Mouse (Mus musculus): ENCODE measurements around the gene Hist1h2bp. TPM values are rescaled to one million over a fixed set of nuclear protein-coding genes. Genes with fewer than 3 reads are reported as not detected.
A peak's percentile ranks its signal among the peaks of the same experiment; 100 is the strongest.
"Not testable (repeated sequence)": the region's sequence is repeated elsewhere in the genome, so short reads cannot be mapped to it uniquely, and the experiment has no call there.

Gene Hist1h2bp
- polyA plus RNA-seq, 1 experiment from 2014 or later, result 2.5 TPM

- Histone ChIP-seq H3K4me2 (peak overlapping the region; percentile 57), H3K4me1 (ENCODE audit: control insufficient read depth, insufficient read depth, low read length) (peaks cover 34% of the 10 kb centered on the region), H3K4me3 (ENCODE audit: low read depth, low read length) (peak overlapping the region; percentile 38), H3K9ac (ENCODE audit: low read length) (peak overlapping the region; percentile 77), H3K27ac (ENCODE audit: low read depth, low read length) (peak overlapping the region; percentile 87)
- ATAC-seq (ENCODE audit: low FRiP score), result peak; percentile 0; the same call in 1 of the 2 replicates
- not testable (repeated sequence) for H3K9me3 ChIP-seq (ENCODE audit: control insufficient read depth, low read length); H3K36me3 ChIP-seq (ENCODE audit: control insufficient read depth, insufficient read depth, low read length); H3K27me3 ChIP-seq (ENCODE audit: control insufficient read depth, insufficient read depth, low read length)
- peak; percentile 96 for DNase-seq (ENCODE audit: low spot score, missing footprints)
- WGBS, result under 1% methylated on average over 12 of the region's 35 CpGs
Measured at GRCm38 (mm10) chr13:21782361-21783254, 4.7 kb upstream of the Hist1h2bp start.

- Histone ChIP-seq H3K4me1 (ENCODE audit: control insufficient read depth, insufficient read depth, low read length) (peaks cover 36% of the 10 kb centered on the region), H3K4me3 (ENCODE audit: low read depth, low read length) (peak within 1 kb of the TSS; percentile 38), H3K27ac (ENCODE audit: low read depth, low read length) (peak within 1 kb of the TSS; percentile 87), H3K4me2 (peak within 1 kb of the TSS; percentile 57), H3K27me3 (ENCODE audit: control insufficient read depth, insufficient read depth, low read length) (no peaks in the 10 kb centered on the region), H3K9me3 (ENCODE audit: control insufficient read depth, low read length) (no peaks in the 10 kb centered on the region), H3K9ac (ENCODE audit: low read length) (peak within 1 kb of the TSS; percentile 77), H3K36me3 (ENCODE audit: control insufficient read depth, insufficient read depth, low read length) (no peaks in the 10 kb centered on the region)
- WGBS, result 1% methylated on average over 13 of the region's 20 CpGs
- ATAC-seq (ENCODE audit: low FRiP score) (peak; percentile 71), DNase-seq (ENCODE audit: low spot score, missing footprints) (peak; percentile 96)
Measured at GRCm38 (mm10) chr13:21783255-21783617, 4.0 kb upstream of the Hist1h2bp start, which contains the start of gene Hist1h3i. Gene Hist1h3i, minus strand, starts transcription at chr13:21783370.

DNA sequence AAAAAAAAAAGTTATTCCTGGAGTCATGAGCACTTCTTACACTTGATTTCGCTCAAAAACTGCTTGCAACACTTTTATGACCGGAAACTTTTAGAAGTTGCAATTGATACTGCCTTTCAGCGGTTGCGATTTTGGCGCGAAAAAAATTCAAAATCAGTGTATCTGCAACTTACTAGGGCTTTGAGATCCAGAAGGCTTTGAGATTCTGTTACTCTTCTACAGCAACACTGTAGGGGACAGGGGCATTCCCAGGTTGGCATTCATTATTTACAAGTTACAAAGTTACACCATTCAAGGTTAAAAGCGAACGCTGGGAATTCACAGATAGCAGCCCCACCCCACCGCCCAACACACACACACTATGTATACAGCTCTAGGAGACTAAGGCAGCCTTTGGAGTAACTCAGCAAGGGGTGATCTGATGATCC, 3.5 kb upstream of the Hist1h2bp start:
- no peak for ATAC-seq (ENCODE audit: low FRiP score)
- under 1% methylated on average over 9 of the region's 9 CpGs for WGBS

GRCm38 (mm10) chr13:21784311-21784710, 3.0 kb upstream of the Hist1h2bp start:
- Histone ChIP-seq H3K27ac (ENCODE audit: low read depth, low read length) (peak overlapping the region; percentile 87), H3K27me3 (ENCODE audit: control insufficient read depth, insufficient read depth, low read length) (no peaks in the 10 kb centered on the region), H3K9me3 (ENCODE audit: control insufficient read depth, low read length) (no peaks in the 10 kb centered on the region), H3K36me3 (ENCODE audit: control insufficient read depth, insufficient read depth, low read length) (no peaks in the 10 kb centered on the region), H3K4me3 (ENCODE audit: low read depth, low read length) (no peak overlapping the region), H3K9ac (ENCODE audit: low read length) (peak overlapping the region; percentile 68), H3K4me2 (peak overlapping the region; percentile 57), H3K4me1 (ENCODE audit: control insufficient read depth, insufficient read depth, low read length) (peaks cover 39% of the 10 kb centered on the region)
- peak; percentile 86 for DNase-seq (ENCODE audit: low spot score, missing footprints)
- no peak for ATAC-seq (ENCODE audit: low FRiP score)
- WGBS, result 23% methylated on average over 6 of the region's 6 CpGs

More for the DNA sequence above, 3.5 kb upstream of the Hist1h2bp start:
- peak; percentile 97 for DNase-seq (ENCODE audit: low spot score, missing footprints)
- no peaks in the 10 kb centered on the region for H3K9me3 ChIP-seq (ENCODE audit: control insufficient read depth, low read length)
- H3K36me3 ChIP-seq (ENCODE audit: control insufficient read depth, insufficient read depth, low read length), result no peaks in the 10 kb centered on the region
- peak overlapping the region; percentile 38 for H3K4me3 ChIP-seq (ENCODE audit: low read depth, low read length)
- H3K9ac ChIP-seq (ENCODE audit: low read length), result peak overlapping the region; percentile 68
- H3K4me1 ChIP-seq (ENCODE audit: control insufficient read depth, insufficient read depth, low read length), result peaks cover 39% of the 10 kb centered on the region
- peak overlapping the region; percentile 57 for H3K4me2 ChIP-seq
- peak overlapping the region; percentile 87 for H3K27ac ChIP-seq (ENCODE audit: low read depth, low read length)
- no peaks in the 10 kb centered on the region for H3K27me3 ChIP-seq (ENCODE audit: control insufficient read depth, insufficient read depth, low read length)

DNA sequence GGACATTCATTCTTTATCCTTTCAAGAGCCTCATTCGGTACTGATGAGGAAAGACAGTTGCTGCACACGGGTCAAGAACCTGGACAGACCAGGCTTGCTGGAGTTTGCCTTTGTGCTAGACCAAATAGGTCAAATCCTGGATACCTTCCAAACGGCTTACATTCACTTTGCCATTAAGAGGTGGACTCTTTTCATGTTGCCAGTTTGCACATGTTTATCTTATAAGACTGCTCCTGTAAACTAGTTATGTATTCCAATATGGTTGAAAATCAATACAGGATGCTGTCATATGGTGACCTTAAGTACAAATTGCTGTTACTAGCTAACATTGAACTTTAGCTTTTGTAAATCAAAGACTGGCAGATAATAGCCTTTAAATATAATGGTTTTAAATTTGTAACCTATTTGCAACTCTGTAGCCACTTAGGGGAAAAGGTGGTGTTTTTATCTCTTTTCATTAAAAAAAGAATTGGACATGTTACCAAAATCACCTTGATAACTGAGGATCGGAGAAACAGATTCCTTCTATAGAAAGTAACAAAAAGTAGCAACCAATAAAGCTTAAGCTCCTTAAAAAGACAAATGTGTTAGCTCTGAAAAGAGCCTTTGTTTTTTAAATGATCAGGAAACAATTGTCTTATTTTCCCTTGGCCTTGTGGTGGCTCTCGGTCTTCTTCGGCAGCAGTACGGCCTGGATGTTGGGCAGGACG, 917 bp upstream of the Hist1h2bp start:
- WGBS, result 6% methylated on average over 8 of the region's 8 CpGs
- ATAC-seq (ENCODE audit: low FRiP score), result no peak

DNA sequence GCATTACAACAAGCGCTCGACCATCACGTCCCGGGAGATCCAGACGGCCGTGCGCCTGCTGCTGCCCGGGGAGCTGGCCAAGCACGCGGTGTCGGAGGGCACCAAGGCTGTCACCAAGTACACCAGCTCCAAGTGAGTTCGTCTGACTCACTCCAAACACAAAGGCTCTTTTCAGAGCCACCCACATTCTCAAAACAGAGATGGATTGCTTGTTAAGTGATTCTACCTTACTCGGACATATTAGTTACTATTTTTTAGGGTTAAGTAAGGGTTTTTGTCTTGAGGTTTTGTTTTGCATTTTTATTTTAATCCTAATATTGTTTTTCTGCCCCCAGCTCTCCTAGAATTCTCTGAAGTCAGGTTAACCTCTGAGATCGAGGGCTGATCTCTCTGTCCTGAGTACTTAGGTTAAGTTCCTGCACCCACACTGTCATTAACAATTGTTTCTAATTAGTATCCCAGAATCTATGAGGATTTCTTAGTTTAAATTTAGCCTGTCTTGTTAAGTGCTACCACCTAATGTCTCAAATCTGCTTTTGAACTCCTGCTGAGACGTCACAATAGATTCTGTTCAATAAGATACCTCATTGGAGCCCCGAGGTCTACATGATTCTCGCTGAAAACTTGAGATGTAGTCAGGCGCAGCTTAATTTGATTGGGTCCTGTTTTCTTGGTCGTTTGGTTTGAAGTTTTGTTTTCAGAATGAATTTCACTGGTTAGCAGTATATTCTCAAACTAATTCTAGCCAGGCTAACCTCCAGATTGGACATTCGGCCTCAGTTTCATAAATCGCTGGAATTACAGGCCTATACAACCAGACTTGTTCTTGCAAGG, 716 bp downstream of the Hist1h2bp start:
- peak overlapping the region; percentile 87 for H3K27ac ChIP-seq (ENCODE audit: low read depth, low read length)
- H3K4me1 ChIP-seq (ENCODE audit: control insufficient read depth, insufficient read depth, low read length), result peaks cover 29% of the 10 kb centered on the region
- DNase-seq (ENCODE audit: low spot score, missing footprints) (peak; percentile 93), ATAC-seq (ENCODE audit: low FRiP score) (peak; percentile 25)
- H3K4me3 ChIP-seq (ENCODE audit: low read depth, low read length), result peak overlapping the region; percentile 18; the same call in 1 of the 2 replicates
- no peaks in the 10 kb centered on the region for H3K27me3 ChIP-seq (ENCODE audit: control insufficient read depth, insufficient read depth, low read length)
- peak overlapping the region; percentile 54 for H3K9ac ChIP-seq (ENCODE audit: low read length)
- WGBS, result 11% methylated on average over 14 of the region's 21 CpGs
- H3K36me3 ChIP-seq (ENCODE audit: control insufficient read depth, insufficient read depth, low read length), result no peaks in the 10 kb centered on the region
- peak overlapping the region; percentile 35 for H3K4me2 ChIP-seq
- no peaks in the 10 kb centered on the region for H3K9me3 ChIP-seq (ENCODE audit: control insufficient read depth, low read length)

More for the DNA sequence above, 917 bp upstream of the Hist1h2bp start:
- Histone ChIP-seq H3K27me3 (ENCODE audit: control insufficient read depth, insufficient read depth, low read length) (no peaks in the 10 kb centered on the region), H3K9me3 (ENCODE audit: control insufficient read depth, low read length) (no peaks in the 10 kb centered on the region), H3K4me3 (ENCODE audit: low read depth, low read length) (peak overlapping the region; percentile 34), H3K27ac (ENCODE audit: low read depth, low read length) (peak overlapping the region; percentile 80), H3K36me3 (ENCODE audit: control insufficient read depth, insufficient read depth, low read length) (no peaks in the 10 kb centered on the region), H3K9ac (ENCODE audit: low read length) (peak overlapping the region; percentile 64), H3K4me1 (ENCODE audit: control insufficient read depth, insufficient read depth, low read length) (peaks cover 34% of the 10 kb centered on the region), H3K4me2 (peak overlapping the region; percentile 48)
- DNase-seq (ENCODE audit: low spot score, missing footprints), result peak; percentile 93

- Histone ChIP-seq H3K27ac (ENCODE audit: low read depth, low read length) (no peak overlapping the region), H3K36me3 (ENCODE audit: control insufficient read depth, insufficient read depth, low read length) (no peaks in the 10 kb centered on the region), H3K27me3 (ENCODE audit: control insufficient read depth, insufficient read depth, low read length) (no peaks in the 10 kb centered on the region), H3K4me3 (ENCODE audit: low read depth, low read length) (no peak overlapping the region), H3K9me3 (ENCODE audit: control insufficient read depth, low read length) (no peaks in the 10 kb centered on the region), H3K4me2 (no peak overlapping the region), H3K9ac (ENCODE audit: low read length) (no peak overlapping the region), H3K4me1 (ENCODE audit: control insufficient read depth, insufficient read depth, low read length) (peaks cover 20% of the 10 kb centered on the region)
- 61% methylated on average over 6 of the region's 6 CpGs for WGBS
- DNase-seq (ENCODE audit: low spot score, missing footprints), result peak; percentile 88
- ATAC-seq (ENCODE audit: low FRiP score), result no peak
Measured at GRCm38 (mm10) chr13:21789925-21790324, 2.7 kb downstream of the Hist1h2bp start.

GRCm38 (mm10) chr13:21790601-21791283, 3.5 kb downstream of the Hist1h2bp start:
- no peaks in the 10 kb centered on the region for H3K36me3 ChIP-seq (ENCODE audit: control insufficient read depth, insufficient read depth, low read length)
- no peaks in the 10 kb centered on the region for H3K9me3 ChIP-seq (ENCODE audit: control insufficient read depth, low read length)
- peaks cover 18% of the 10 kb centered on the region for H3K4me1 ChIP-seq (ENCODE audit: control insufficient read depth, insufficient read depth, low read length)
- no peak overlapping the region for H3K27ac ChIP-seq (ENCODE audit: low read depth, low read length)
- no peak for ATAC-seq (ENCODE audit: low FRiP score)
- 7% methylated on average over 18 of the region's 18 CpGs for WGBS
- H3K4me2 ChIP-seq, result peak overlapping the region; percentile 34; the same call in 1 of the 2 replicates
- peak overlapping the region; percentile 4; the same call in 1 of the 2 replicates for H3K4me3 ChIP-seq (ENCODE audit: low read depth, low read length)
- peak overlapping the region; percentile 44 for H3K9ac ChIP-seq (ENCODE audit: low read length)
- DNase-seq (ENCODE audit: low spot score, missing footprints), result peak; percentile 92
- H3K27me3 ChIP-seq (ENCODE audit: control insufficient read depth, insufficient read depth, low read length), result no peaks in the 10 kb centered on the region

All from midbrain, embryonic 11.5 days (tissue).